Mouse (Mus musculus) CH12.LX (cell line): Measurements from ENCODE around the gene Nxnl2.

Experiments used
- CTCF ChIP-seq, 2 experiments: IDR thresholded peaks in 1 of 2; conservative IDR thresholded peaks in 1 of 2; 2 replicates each; pipeline ENCODE4 v1.5.1; 2011 to 2012; ENCODE audit warnings: low read depth in 2 of 2, low read length in 2 of 2, improper control_type of control experiment in 1 of 2, inconsistent platforms in 1 of 2, mild to moderate bottlenecking in 1 of 2, moderate library complexity in 1 of 2
- EP300 ChIP-seq: IDR thresholded peaks from 2 replicates; pipeline ENCODE4 v1.6.1; 2011; ENCODE audit warnings: low read length, improper control_type of control experiment
- MAX ChIP-seq: IDR thresholded peaks from 2 replicates; pipeline ENCODE4 v1.6.1; 2011; ENCODE audit warnings: low read length, improper control_type of control experiment
- MAZ ChIP-seq: IDR thresholded peaks from 2 replicates; pipeline ENCODE4 v1.6.1; 2012; ENCODE audit warnings: low read depth, mild to moderate bottlenecking, inconsistent platforms, low read length, improper control_type of control experiment, moderate library complexity
- POLR2A ChIP-seq: IDR thresholded peaks from 2 replicates; pipeline ENCODE4 v1.6.1; 2011; ENCODE audit warnings: low read depth, mild to moderate bottlenecking, improper control_type of control experiment, low read length
- POLR2AphosphoS2 ChIP-seq: IDR thresholded peaks from 2 replicates; pipeline ENCODE4 v1.6.1; 2011; ENCODE audit warnings: low read depth, low read length, improper control_type of control experiment
- TBP ChIP-seq: conservative IDR thresholded peaks from 2 replicates; pipeline ENCODE4 v1.6.1; 2011; ENCODE audit warnings: low read depth, low read length, improper control_type of control experiment
- USF1 ChIP-seq: IDR thresholded peaks from 2 replicates; pipeline ENCODE4 v1.6.1; 2014; ENCODE audit warnings: low read depth, mild to moderate bottlenecking, inconsistent platforms, low read length, improper control_type of control experiment
- ZKSCAN1 ChIP-seq: IDR thresholded peaks from 2 replicates; pipeline ENCODE4 v1.6.1; 2012; ENCODE audit warnings: low read depth, inconsistent platforms, low read length, improper control_type of control experiment, borderline replicate concordance

- no peak for TF ChIP-seq POLR2AphosphoS2
- TF ChIP-seq MAX: no peak
- no peak for TF ChIP-seq POLR2A
- TF ChIP-seq ZKSCAN1: no peak
- TF ChIP-seq USF1: no peak
- TF ChIP-seq MAZ: no peak
- TF ChIP-seq CTCF (conservative IDR thresholded peaks at IDR 0.05 in 1 of 2, IDR thresholded peaks at IDR 0.05 in 1 of 2; ENCODE audit: low read depth in 2 of 2, low read length in 2 of 2): no peak
- TF ChIP-seq TBP: no peak
- TF ChIP-seq EP300: no peak
Measured at GRCm38 (mm10) chr13:51198186-51198585, 27.4 kb downstream of the Nxnl2 start.
